Mouse (Mus musculus): ENCODE results near the gene Leo1. TPM values are rescaled to one million over a fixed set of nuclear protein-coding genes. Genes with fewer than 3 reads are reported as not detected.

Gene Leo1
- polyA plus RNA-seq, 2 experiments = 21.9 to 33.5 TPM

GRCm38 (mm10) chr9:75432694-75433093 is 8.6 kb upstream of the Leo1 start:
- Histone ChIP-seq H3K4me1 (ENCODE audit: control insufficient read depth, insufficient read depth, low read length) (peaks cover 2% of the 10 kb centered on the region; the same call in 1 of the 2 replicates), H3K27me3 (ENCODE audit: control insufficient read depth, insufficient read depth, low read length) (no peaks in the 10 kb centered on the region), H3K9me3 (ENCODE audit: control insufficient read depth, low read length) (no peaks in the 10 kb centered on the region), H3K9ac (ENCODE audit: low read depth, low read length, severe bottlenecking) (no peak overlapping the region), H3K4me2 (replicated peaks; ENCODE audit: low read depth, low read length, severe bottlenecking) (no peak overlapping the region), H3K4me3 (replicated peaks; ENCODE audit: low read length) (no peak overlapping the region), H3K27ac (replicated peaks; ENCODE audit: low read depth, low read length) (no peak overlapping the region), H3K36me3 (ENCODE audit: control insufficient read depth, insufficient read depth, low read length) (no peaks in the 10 kb centered on the region)
- DNase-seq (ENCODE audit: low spot score) (no peak), ATAC-seq (ENCODE audit: low FRiP score, low read depth) (no peak)
- no peak for TF ChIP-seq POLR2A (IDR thresholded peaks at IDR 0.05; ENCODE audit: borderline replicate concordance, extremely low read depth, insufficient read depth, insufficient read length)
- 86% methylated on average over 3 of the region's 3 CpGs for WGBS

- H3K27me3 ChIP-seq (ENCODE audit: control insufficient read depth, insufficient read depth, low read length) = no peaks in the 10 kb centered on the region
- 34% methylated on average over 7 of the region's 7 CpGs for WGBS
- no peaks in the 10 kb centered on the region for H3K9me3 ChIP-seq (ENCODE audit: control insufficient read depth, low read length)
- DNase-seq (ENCODE audit: low spot score) (peak; percentile 67), ATAC-seq (ENCODE audit: low FRiP score, low read depth) (no peak)
- no peak overlapping the region for H3K4me3 ChIP-seq (replicated peaks; ENCODE audit: low read length)
- TF ChIP-seq POLR2A (IDR thresholded peaks at IDR 0.05; ENCODE audit: borderline replicate concordance, extremely low read depth, insufficient read depth, insufficient read length) = no peak
- H3K9ac ChIP-seq (ENCODE audit: low read depth, low read length, severe bottlenecking) = no peak overlapping the region
- H3K4me2 ChIP-seq (replicated peaks; ENCODE audit: low read depth, low read length, severe bottlenecking) = no peak overlapping the region
- peaks cover 2% of the 10 kb centered on the region; the same call in 1 of the 2 replicates for H3K4me1 ChIP-seq (ENCODE audit: control insufficient read depth, insufficient read depth, low read length)
- no peak overlapping the region for H3K27ac ChIP-seq (replicated peaks; ENCODE audit: low read depth, low read length)
- H3K36me3 ChIP-seq (ENCODE audit: control insufficient read depth, insufficient read depth, low read length) = no peaks in the 10 kb centered on the region
Measured at GRCm38 (mm10) chr9:75434172-75434793, 7.0 kb upstream of the Leo1 start.

- Histone ChIP-seq H3K9ac (ENCODE audit: low read depth, low read length, severe bottlenecking) (no peak overlapping the region), H3K9me3 (ENCODE audit: control insufficient read depth, low read length) (no peaks in the 10 kb centered on the region), H3K36me3 (ENCODE audit: control insufficient read depth, insufficient read depth, low read length) (no peaks in the 10 kb centered on the region), H3K27ac (replicated peaks; ENCODE audit: low read depth, low read length) (no peak overlapping the region), H3K4me2 (replicated peaks; ENCODE audit: low read depth, low read length, severe bottlenecking) (no peak overlapping the region), H3K4me3 (replicated peaks; ENCODE audit: low read length) (no peak overlapping the region), H3K27me3 (ENCODE audit: control insufficient read depth, insufficient read depth, low read length) (no peaks in the 10 kb centered on the region), H3K4me1 (ENCODE audit: control insufficient read depth, insufficient read depth, low read length) (peaks cover 2% of the 10 kb centered on the region; the same call in 1 of the 2 replicates)
- ATAC-seq (ENCODE audit: low FRiP score, low read depth) = no peak
- 74% methylated on average over 6 of the region's 6 CpGs for WGBS
- no peak for DNase-seq (ENCODE audit: low spot score)
- TF ChIP-seq POLR2A (IDR thresholded peaks at IDR 0.05; ENCODE audit: borderline replicate concordance, extremely low read depth, insufficient read depth, insufficient read length) = no peak
Measured at GRCm38 (mm10) chr9:75434872-75435271, 6.5 kb upstream of the Leo1 start.

GRCm38 (mm10) chr9:75435291-75435690 is 6.0 kb upstream of the Leo1 start:
- Histone ChIP-seq H3K27ac (replicated peaks; ENCODE audit: low read depth, low read length) (no peak overlapping the region), H3K36me3 (ENCODE audit: control insufficient read depth, insufficient read depth, low read length) (no peaks in the 10 kb centered on the region), H3K9ac (ENCODE audit: low read depth, low read length, severe bottlenecking) (no peak overlapping the region), H3K27me3 (ENCODE audit: control insufficient read depth, insufficient read depth, low read length) (no peaks in the 10 kb centered on the region), H3K4me2 (replicated peaks; ENCODE audit: low read depth, low read length, severe bottlenecking) (no peak overlapping the region), H3K9me3 (ENCODE audit: control insufficient read depth, low read length) (no peaks in the 10 kb centered on the region), H3K4me3 (replicated peaks; ENCODE audit: low read length) (no peak overlapping the region), H3K4me1 (ENCODE audit: control insufficient read depth, insufficient read depth, low read length) (peaks cover 2% of the 10 kb centered on the region; the same call in 1 of the 2 replicates)
- ATAC-seq (ENCODE audit: low FRiP score, low read depth) (no peak), DNase-seq (ENCODE audit: low spot score) (no peak)
- TF ChIP-seq POLR2A (IDR thresholded peaks at IDR 0.05; ENCODE audit: borderline replicate concordance, extremely low read depth, insufficient read depth, insufficient read length) = no peak
- WGBS = 86% methylated on average over 4 of the region's 4 CpGs

- ATAC-seq (ENCODE audit: low FRiP score, low read depth) (0 out of 2 replicates have a peak, but pooled peaks have one; percentile 25), DNase-seq (ENCODE audit: low spot score) (peak; percentile 59)
- WGBS = 5% methylated on average over 12 of the region's 12 CpGs
- H3K4me3 ChIP-seq (replicated peaks; ENCODE audit: low read length) = no peak overlapping the region
- no peak overlapping the region for H3K27ac ChIP-seq (replicated peaks; ENCODE audit: low read depth, low read length)
- no peaks in the 10 kb centered on the region for H3K9me3 ChIP-seq (ENCODE audit: control insufficient read depth, low read length)
- TF ChIP-seq POLR2A (IDR thresholded peaks at IDR 0.05; ENCODE audit: borderline replicate concordance, extremely low read depth, insufficient read depth, insufficient read length) = no peak
- no peaks in the 10 kb centered on the region for H3K27me3 ChIP-seq (ENCODE audit: control insufficient read depth, insufficient read depth, low read length)
- peaks cover 2% of the 10 kb centered on the region; the same call in 1 of the 2 replicates for H3K4me1 ChIP-seq (ENCODE audit: control insufficient read depth, insufficient read depth, low read length)
- H3K4me2 ChIP-seq (replicated peaks; ENCODE audit: low read depth, low read length, severe bottlenecking) = 0 out of 2 replicates have a peak overlapping the region, but pooled peaks have one; percentile 19
- no peaks in the 10 kb centered on the region for H3K36me3 ChIP-seq (ENCODE audit: control insufficient read depth, insufficient read depth, low read length)
- no peak overlapping the region for H3K9ac ChIP-seq (ENCODE audit: low read depth, low read length, severe bottlenecking)
Measured at GRCm38 (mm10) chr9:75435918-75436317, 5.4 kb upstream of the Leo1 start.
